ENCODE assay signal across 30 mouse cellular contexts in genomic region chr12:57500246-57500645, GRCm38 (mm10). TPM values are rescaled to one million over a fixed set of nuclear protein-coding genes. Genes with fewer than 3 reads are reported as not detected.
DNase-seq lines count a peak whose midpoint lies in the region; ATAC-seq and TF ChIP-seq lines count a peak whose summit lies in the region.
"Had no signal": no experiment of that assay in that cellular context is flagged by ENCODE, and none has a peak within 500 bp of the region (broad histone marks: within the 10 kb centered on the region; RNA-seq: fewer than 3 reads in every experiment).

No protein-coding gene starts in this region.

- H3K27ac ChIP-seq in kidney, postnatal 0 days, result no peak overlapping the region
- H3K27ac ChIP-seq: embryonic facial prominence, embryonic 12.5 days; embryonic facial prominence, embryonic 15.5 days; forebrain, embryonic 10.5 days; forebrain, embryonic 12.5 days had no signal

- no peak for ATAC-seq in kidney, postnatal 0 days (replicated peaks; ENCODE audit: low FRiP score, low read depth)
- ATAC-seq: activated CD4-positive, CD25-positive, alpha-beta regulatory T cell, adult 4 months; CD4-positive, CD25-positive, alpha-beta regulatory T cell, adult 4 months; forebrain, embryonic 14.5 days; forebrain, embryonic 16.5 days had no signal

- no peaks in the 10 kb centered on the region for H3K9me3 ChIP-seq in kidney, postnatal 0 days (replicated peaks; ENCODE audit: low read length)
- H3K9me3 ChIP-seq: embryonic facial prominence, embryonic 12.5 days; embryonic facial prominence, embryonic 15.5 days; forebrain, embryonic 10.5 days; forebrain, embryonic 12.5 days; G1E had no signal

- DNase-seq in kidney, postnatal 0 days (ENCODE audit: low spot score), result peak; percentile 61
- DNase-seq in kidney, adult 8-10 months, result no peak
- DNase-seq in 3T3-L1 (ENCODE audit: low read depth, low spot score), result peak; percentile 59
- peak; percentile 78 for DNase-seq in NIH3T3 (ENCODE audit: low read depth)
- peak; percentile 39 for DNase-seq in adipocyte (ENCODE audit: low spot score)
- DNase-seq in spleen, adult 12 weeks (ENCODE audit: low spot score), result no peak
- no peak for DNase-seq in thymus, postnatal 10 days (ENCODE audit: low spot score in 2 of 2)
- no peak for DNase-seq in cerebellum, adult 18-20 months
- DNase-seq: adrenal gland, adult 8-10 months; adrenal gland, postnatal 14 days; adrenal gland, postnatal 36 days; B cell, adult 2 months; cerebellum, adult 11-12 months; cerebellum, adult 8-10 months; cerebellum, adult 9-11 months; cerebellum, postnatal 14 days; cerebellum, postnatal 36 days; embryo, embryonic 11 days had no signal

- 46% methylated on average over 7 of the region's 7 CpGs for WGBS in kidney, postnatal 0 days

- no peaks in the 10 kb centered on the region for H3K36me3 ChIP-seq in kidney, postnatal 0 days (ENCODE audit: insufficient read depth, low read length)
- H3K36me3 ChIP-seq: embryonic facial prominence, embryonic 12.5 days; embryonic facial prominence, embryonic 15.5 days; forebrain, embryonic 10.5 days; forebrain, embryonic 12.5 days; G1E had no signal

- H3K4me1 ChIP-seq in kidney, postnatal 0 days (replicated peaks; ENCODE audit: insufficient read depth, low read length), result no peaks in the 10 kb centered on the region
- H3K4me1 ChIP-seq: embryonic facial prominence, embryonic 12.5 days; embryonic facial prominence, embryonic 15.5 days; forebrain, embryonic 10.5 days; forebrain, embryonic 12.5 days had no signal

- H3K4me3 ChIP-seq in kidney, postnatal 0 days (replicated peaks; ENCODE audit: low read depth, low read length), result no peak overlapping the region
- H3K4me3 ChIP-seq: embryonic facial prominence, embryonic 12.5 days; embryonic facial prominence, embryonic 15.5 days; erythroblast, embryonic 14.5 days; forebrain, embryonic 10.5 days; forebrain, embryonic 12.5 days had no signal

- no peak for TF ChIP-seq CTCF in kidney, postnatal 0 days (IDR thresholded peaks at IDR 0.05; ENCODE audit: low read depth)

- no peak overlapping the region for H3K4me2 ChIP-seq in kidney, postnatal 0 days (ENCODE audit: low read length)
- H3K4me2 ChIP-seq: embryonic facial prominence, embryonic 12.5 days; embryonic facial prominence, embryonic 15.5 days; forebrain, embryonic 12.5 days had no signal

- no peak overlapping the region for H3K9ac ChIP-seq in kidney, postnatal 0 days (ENCODE audit: low read depth, low read length)
- H3K9ac ChIP-seq: embryonic facial prominence, embryonic 12.5 days; embryonic facial prominence, embryonic 15.5 days; forebrain, embryonic 12.5 days had no signal

- H3K27me3 ChIP-seq in kidney, postnatal 0 days (ENCODE audit: insufficient read depth, low read length), result no peaks in the 10 kb centered on the region
- H3K27me3 ChIP-seq: CH12.LX; embryonic facial prominence, embryonic 12.5 days; embryonic facial prominence, embryonic 15.5 days; forebrain, embryonic 12.5 days had no signal

RNA-seq across cellular contexts. Expression of gene Foxa1, which starts 46.5 kb away (rescaled TPM):
- polyA plus RNA-seq in kidney, postnatal 0 days (2015; fragmentation: Nextera tagmentation; extraction: Ambion mirVana), result 0.57 and 1.7 TPM in 2 replicates
- polyA plus RNA-seq: activated CD4-positive, CD25-positive, alpha-beta regulatory T cell, adult 4 months; CD4-positive, CD25-positive, alpha-beta regulatory T cell, adult 4 months; erythroblast, embryonic 14.5 days; frontal cortex, adult 2 months had no signal

Comparison
In these comparisons a context has a peak if more than half of its experiments do, and no peak if none do; other contexts are left out.
1. DNase-seq: peak in kidney, postnatal 0 days (single experiment), 3T3-L1 (single experiment), NIH3T3 (single experiment) and adipocyte (single experiment); none in kidney, adult 8-10 months (0 of 2), spleen, adult 12 weeks (single experiment), thymus, postnatal 10 days (0 of 2) and cerebellum, adult 18-20 months (0 of 2).